Mouse (Mus musculus): ENCODE results near the gene Phf23.
"Not testable (repeated sequence)": the region's sequence is repeated elsewhere in the genome, so short reads cannot be mapped to it uniquely, and the experiment has no call there.

Gene Phf23

GRCm38 (mm10) chr11:69995391-69995960 is at the start of gene Phf23:
Gene Phf23 (plus strand): TSS chr11:69995777.
- peak; percentile 96 for DNase-seq

DNA sequence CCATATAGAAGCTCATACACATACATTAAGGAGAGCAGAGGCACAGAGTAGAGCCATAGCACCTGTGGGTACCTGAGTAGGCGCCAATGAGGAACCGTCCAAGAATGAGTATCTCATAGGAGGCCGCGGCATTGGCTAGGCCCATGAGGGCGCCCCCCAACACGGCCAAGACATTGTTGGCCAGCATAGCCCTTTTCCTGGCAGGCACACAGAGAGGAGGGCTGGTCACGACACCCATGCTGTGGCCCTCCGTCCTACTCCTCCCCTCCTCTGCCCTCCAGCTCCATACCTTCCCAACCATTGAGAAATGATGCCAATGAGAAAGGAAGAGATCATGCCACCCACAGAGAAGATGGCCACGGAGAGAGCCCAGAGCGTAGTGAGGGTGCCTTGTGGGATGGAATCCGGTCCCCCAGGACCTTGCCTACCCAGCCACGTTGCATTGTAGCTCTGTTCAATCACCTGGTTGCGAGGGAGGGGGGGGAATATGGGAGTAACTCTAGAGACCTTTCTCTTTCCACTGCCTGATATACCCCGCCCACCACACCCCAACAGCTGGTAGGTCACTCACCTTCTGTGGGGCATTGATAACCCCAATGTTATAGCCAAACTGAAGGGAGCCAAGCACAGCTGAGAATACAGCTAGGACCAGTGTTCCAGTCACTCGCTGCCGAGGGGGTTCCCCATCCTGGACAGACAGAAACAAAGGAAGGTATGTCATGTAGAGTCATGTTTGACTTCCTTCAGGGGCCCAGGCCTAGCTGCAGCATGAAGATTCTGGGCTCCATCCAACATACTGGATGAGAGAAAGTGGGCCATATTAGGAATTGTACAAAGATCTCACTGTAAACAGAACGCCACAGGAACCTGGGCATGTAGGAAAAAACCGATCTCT is 49.3 kb upstream of the Phf23 start:
- no peak for DNase-seq

- DNase-seq = no peak
Observed at GRCm38 (mm10) chr11:69947337-69948065, 48.1 kb upstream of the Phf23 start.

- peak; percentile 73 for DNase-seq
Observed at GRCm38 (mm10) chr11:69948066-69948762, 47.4 kb upstream of the Phf23 start, which contains the start of gene Slc2a4. Gene Slc2a4 (minus strand): TSS chr11:69948188.

DNA sequence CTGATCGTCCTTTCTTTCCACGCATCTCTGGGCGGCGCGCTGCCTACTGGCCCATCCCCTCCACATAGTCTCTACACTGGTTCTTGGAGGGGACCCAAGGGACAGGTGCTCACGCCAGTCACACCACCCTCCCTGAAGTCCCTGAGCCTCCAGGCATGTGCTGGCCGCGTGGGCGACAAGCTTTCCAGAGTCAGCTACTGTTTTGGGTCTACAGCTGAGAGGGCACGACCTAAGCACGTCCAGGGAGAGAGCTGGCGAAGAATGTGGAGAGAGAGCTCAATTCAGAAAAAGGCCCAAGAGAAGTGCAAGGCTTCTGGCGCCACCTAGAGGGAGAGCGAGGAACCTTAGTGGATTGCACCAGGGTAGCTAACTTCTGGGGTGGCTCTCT is 46.8 kb upstream of the Phf23 start:
- peak; percentile 80 for DNase-seq

DNA sequence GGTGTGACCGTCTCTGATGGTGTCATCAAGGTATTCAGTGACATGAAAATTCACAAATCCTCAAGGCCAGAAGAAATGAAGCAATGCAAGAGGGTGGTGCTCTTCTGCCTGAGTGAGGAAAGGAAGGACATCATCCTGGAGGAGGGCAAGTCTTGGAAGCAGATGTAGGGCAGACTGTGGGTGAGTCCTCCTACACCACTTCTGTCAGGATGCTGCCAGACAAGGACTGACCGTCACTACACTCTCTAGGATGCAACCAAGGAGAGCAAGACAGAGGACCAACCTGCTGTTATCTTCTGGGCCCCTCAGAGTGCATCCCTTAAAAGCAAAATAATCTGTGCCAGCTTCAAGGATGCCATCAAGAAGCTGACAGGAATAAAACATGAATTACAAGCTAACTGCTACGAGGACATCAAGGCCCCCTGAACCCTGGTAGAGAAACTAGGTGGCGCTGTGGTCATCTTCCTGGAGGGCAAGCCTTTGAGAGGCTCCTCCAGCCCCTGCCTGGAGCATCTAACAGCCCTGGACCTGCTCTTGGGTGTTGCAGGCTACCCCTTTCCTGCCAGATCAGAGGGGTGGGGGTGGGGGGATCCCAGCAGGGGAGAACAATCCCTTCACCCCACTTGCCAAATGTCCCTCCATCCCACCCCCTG is 44.6 kb upstream of the Phf23 start:
- no peak for DNase-seq

GRCm38 (mm10) chr11:69952274-69952673 is 43.3 kb upstream of the Phf23 start:
- no peak for DNase-seq

DNA sequence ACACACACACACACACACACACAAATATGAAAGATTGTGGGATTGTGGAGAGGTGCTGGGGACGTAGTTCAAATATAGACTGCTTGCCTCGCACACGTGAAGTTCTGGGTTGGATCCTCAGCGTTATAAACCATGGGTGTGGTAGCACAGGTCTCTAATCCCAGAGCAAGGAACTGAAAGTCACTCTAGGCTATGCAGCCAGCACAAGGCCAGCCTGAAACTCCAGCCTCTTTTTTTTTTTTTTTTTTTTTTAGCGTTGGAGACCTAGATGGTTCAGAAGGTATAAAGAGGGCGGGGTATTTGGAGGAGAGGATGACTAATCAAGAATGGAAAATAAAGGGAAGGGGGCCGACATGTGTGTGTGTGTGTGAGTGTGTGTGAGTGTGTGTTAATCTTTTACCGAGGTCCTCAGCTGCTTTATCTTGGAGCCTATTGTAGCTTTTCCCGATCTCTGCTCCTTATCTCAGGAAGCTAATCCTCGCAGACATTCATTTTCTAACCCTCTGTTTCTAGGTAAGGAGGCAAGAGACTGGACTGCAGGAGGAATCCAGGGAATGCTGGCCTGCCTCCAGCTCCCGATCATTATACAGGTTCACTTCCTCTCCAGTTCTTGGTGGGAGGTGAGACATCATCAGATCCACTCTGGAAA is 42.2 kb upstream of the Phf23 start:
- DNase-seq = no peak

- not testable (repeated sequence) for DNase-seq
Observed at GRCm38 (mm10) chr11:69955618-69956017, 40.0 kb upstream of the Phf23 start.

GRCm38 (mm10) chr11:69956218-69956617 is 39.4 kb upstream of the Phf23 start:
- DNase-seq = no peak

GRCm38 (mm10) chr11:69960616-69961015 is 35.0 kb upstream of the Phf23 start:
- DNase-seq = no peak

DNA sequence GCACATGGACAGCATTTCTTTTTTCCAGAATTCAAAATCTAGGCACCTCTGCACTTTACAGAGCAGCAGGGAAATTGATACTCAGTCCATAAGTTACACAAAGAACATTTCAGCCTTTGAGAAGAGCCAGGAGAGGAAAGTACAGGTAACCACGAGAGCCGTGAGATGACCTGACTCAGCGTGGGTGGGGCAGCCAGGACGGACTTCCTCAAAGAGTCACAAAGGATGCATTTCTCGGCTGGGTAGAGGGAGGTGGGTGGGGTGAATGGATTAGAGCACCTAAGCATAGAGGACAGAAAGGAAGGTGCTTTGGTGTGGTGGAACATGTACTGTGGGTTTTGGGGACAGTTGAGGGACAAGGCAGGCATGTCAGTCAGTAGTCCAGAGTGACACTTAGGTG is 33.7 kb upstream of the Phf23 start:
- DNase-seq = no peak

GRCm38 (mm10) chr11:69964650-69965270 is 30.8 kb upstream of the Phf23 start, which contains the start of gene Cldn7:
Gene Cldn7 (plus strand): TSS chr11:69964779.
- no peak for DNase-seq

- DNase-seq = no peak
Observed at GRCm38 (mm10) chr11:69965271-69966005, 30.1 kb upstream of the Phf23 start.

- DNase-seq = no peak
Observed at GRCm38 (mm10) chr11:69966006-69966859, 29.3 kb upstream of the Phf23 start.

DNA sequence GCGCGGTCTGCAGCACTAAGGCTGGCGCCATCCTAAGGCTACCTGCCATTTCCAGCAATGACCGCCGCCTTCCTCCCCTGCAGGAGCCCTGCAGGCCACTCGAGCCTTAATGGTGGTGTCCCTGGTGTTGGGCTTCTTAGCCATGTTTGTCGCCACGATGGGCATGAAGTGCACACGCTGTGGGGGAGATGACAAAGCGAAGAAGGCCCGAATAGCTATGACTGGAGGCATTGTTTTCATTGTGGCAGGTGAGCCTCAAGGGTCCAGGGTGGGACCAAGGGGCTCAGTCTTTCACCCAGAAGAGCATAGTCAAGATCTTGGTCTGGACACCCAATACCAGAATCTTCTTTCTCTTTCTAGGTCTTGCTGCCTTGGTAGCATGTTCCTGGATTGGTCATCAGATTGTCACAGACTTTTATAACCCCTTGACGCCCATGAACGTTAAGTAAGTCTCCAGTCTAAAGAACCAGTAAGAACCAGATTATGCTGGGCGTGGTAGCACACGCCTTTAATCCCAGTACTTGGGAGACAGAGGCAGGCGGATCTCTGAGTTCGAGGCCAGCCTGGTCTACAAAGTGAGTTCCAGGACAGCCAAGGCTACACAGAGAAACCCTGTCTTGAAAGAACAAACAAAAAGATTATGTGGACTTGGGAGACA is 28.6 kb upstream of the Phf23 start:
- no peak for DNase-seq

DNA sequence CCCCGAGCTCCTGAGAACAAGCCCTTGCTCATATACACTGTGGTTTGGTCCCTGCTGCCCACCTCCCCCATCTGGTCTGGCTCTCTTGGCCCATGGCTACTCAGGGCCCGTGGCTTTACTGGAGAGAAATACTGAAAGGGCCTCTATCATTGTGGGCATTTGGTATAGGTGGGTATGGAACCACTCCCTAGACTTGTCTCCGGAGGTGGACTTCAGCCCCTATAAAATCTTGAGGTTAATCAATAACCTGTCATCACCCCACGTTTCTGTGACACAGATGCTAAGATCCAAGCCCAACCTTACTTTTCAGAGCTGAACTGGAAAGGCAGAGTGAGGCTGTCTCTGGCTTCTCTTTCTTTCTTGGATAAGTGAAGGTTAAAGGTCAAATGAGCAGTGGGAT is 26.8 kb upstream of the Phf23 start:
- no peak for DNase-seq

DNA sequence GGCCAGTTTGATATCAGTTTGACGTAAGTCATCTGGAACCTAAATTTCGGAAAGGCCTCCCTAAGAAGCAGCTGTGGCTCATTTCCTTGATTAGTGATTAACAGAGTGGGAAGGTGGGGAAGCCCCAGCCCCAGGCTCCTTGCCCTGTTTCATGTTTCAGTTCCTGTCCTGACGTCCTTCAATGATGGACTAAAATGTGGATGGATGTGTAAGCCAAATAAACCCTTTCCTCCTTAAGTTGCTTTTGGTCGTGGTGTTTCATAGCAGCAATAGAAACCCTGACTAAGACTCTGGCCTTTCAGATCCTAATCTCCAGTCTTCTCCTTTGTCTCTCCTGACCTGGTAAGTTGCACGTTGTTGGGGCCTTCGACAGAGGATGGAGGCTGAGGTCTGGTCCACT is 25.4 kb upstream of the Phf23 start:
- no peak for DNase-seq

DNA sequence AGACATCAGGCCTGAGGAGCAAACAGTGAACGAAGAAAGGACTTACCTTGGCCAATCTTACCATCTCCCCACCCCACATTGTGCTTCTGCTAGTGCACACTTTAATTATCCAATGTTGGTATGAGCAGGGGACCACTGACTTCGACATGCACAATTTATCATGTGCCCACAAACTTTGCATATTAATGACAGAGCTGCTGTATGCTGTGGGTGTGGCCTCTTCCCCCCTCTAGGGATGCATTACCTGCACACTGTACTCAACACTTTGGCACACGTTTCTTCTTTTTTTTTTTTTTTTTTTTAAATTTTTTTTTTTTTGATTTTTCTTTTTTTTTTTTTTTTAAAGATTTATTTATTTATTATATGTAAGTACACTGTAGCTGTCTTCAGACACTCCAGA is 24.8 kb upstream of the Phf23 start:
- DNase-seq = no peak
